Mouse (Mus musculus) liver, embryonic 14.5 days (tissue): ENCODE results near the gene Ap5s1.

ENCODE experiments used
- CTCF ChIP-seq: IDR thresholded peaks from 2 replicates; pipeline ENCODE4 v1.5.1; 2016; ENCODE audit warnings: antibody characterized with exemption, low read depth, control low read depth
- EP300 ChIP-seq: IDR thresholded peaks from 2 replicates; pipeline ENCODE4 v1.6.1; 2016; ENCODE audit warnings: antibody characterized with exemption, low read depth

GRCm38 (mm10) chr2:131177932-131178331 is 28.9 kb upstream of the Ap5s1 start:
- TF ChIP-seq CTCF, result no peak
- TF ChIP-seq EP300, result no peak
